Mouse (Mus musculus): ENCODE results near the gene Trim23.
"Not testable (repeated sequence)": the region's sequence is repeated elsewhere in the genome, so short reads cannot be mapped to it uniquely, and the experiment has no call there.

Gene Trim23

DNA sequence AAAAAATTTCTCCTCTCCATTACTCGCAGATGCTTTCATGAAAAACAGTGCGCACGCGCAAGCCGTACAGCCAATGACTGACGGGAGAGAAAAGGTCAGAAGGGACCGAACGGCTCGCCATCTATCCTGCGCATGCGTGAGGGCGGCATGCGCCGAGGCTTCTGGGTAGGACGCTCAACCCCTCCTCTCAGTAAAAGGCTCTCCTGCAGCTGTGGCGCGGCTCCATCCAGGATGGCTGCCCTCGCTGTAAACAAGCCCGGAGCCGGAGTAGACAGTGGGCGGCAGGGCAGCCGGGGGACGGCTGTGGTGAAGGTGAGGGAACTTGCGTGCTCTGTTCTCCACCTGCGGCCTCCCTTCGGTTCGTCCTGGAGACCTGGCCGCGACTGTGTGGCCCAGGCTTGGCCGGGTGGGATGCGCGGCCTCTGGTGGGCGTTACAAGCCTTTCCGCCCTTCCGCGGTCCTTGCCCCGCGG is at the start of gene Trim23:
Gene Trim23 (plus strand): TSS at position 148 of the 472 bp plus-strand sequence.
- DNase-seq: peak; percentile 98

DNA sequence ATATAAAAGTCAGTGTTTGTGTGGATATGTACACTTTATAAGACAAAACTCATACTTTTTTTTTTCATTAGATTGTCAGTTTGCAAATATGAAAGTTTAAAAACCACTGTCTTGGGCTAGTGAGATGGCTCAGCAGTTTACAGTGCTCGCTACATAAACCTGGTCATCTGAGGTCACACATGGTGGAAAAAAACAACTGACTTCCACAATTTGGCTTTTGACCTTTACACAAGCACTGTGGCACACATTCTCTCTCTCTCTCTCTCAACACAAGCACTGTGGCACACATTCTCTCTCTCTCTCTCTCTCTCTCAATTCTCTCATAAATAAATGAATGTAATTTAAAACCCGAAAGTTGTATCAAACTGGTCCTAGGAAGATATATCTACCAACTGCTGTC is 46.0 kb upstream of the Trim23 start:
- DNase-seq: no peak

DNA sequence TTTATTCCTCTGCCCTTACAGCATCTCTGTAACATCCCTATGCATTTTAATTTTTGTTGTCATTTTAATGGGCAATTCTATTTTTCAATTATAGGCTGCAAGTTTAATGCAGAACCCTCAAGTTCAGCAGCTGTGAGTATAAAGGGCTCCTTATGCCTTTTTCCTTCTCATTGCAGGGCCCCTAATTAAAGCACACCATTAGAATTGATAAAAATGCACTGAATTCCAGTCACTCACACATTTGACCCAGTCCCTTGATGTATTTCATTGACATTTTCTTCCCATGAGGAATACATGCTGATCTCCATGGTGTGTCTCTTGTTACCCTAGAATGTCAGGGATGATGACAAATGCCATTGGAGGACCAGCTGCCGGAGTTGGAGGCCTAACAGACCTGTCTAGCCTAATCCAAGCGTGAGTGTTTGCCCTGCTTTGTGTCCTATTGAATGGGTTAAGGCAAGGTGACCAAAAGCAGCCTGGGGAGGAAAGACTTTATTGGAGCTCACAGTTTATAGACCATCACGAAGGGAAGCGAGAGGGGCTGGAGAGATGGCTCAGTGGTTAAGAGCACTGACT is 44.0 kb upstream of the Trim23 start:
- no peak for DNase-seq

DNA sequence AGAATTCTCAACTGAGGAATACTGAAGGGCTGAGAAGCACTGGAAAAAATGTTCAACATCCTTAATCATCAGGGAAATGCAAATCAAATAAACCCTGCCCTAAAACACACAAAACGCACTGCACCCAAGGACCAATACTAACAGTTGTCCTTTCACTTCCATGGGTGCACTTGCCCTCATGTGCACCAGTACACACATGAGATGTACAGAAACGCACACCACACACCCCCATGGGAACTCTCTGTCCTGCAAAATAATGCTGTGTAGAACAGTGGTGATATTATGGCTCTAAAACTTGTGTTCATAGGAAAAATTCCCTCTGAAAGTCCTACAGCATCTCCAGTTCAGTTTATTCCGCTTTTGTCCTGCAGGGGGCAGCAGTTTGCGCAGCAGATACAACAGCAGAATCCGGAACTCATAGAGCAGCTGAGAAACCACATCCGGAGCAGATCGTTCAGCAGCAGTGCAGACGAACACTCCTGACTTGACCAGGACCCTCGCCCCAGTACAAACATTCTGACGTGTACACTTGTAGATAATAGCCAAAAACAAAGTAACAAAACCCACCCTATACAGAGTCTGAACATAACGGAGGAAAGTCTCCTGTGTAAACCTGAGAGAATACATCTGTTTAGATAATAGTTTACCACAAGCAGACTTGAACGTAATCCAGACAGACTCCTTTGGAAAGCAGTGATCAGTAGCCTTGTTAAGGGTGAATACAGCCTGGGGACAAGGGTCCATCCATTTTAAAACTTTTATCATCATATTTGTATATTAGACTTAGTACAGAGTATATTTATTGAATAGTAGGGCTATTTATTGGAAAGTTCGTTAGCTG is 39.0 kb upstream of the Trim23 start:
- DNase-seq: peak; percentile 83

DNA sequence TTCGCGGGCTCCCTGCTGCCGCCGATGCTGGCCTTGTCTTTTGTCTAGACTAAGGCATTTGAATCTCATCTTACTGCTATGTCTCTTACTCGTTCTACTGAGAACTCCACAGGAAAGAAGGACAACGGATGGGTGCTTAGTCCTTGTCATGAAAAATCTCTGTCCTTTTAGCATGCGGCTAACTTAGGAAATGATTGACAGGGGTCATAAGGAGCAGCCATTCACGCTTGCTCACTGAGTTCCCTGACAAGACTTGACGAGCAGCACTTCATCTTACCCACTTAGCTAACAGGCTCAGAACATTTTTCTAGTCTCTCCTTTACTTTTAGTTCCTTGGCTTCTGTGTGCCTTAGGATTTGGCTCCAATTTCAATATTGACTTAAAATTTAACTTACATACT is 33.7 kb upstream of the Trim23 start:
- DNase-seq: no peak

DNA sequence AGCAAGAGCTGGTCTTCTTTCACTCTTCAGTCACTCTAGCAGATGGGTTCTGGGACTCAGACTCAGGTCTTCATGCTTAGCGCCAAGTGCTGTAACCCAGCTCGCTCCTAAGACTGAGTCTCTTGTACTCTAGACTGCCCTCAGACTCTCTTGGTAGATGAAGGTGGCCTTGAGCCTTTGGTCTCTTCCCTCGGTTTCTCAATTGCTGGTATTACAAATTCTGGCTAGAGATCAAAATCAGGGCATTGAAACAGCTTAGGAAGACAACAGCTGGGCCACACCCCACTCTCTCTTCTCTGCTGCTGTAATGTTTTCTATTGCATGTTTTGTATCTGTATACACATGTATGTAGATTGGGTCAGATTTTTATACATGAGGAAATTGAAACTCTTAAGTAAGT is 33.0 kb upstream of the Trim23 start:
- DNase-seq: no peak

DNA sequence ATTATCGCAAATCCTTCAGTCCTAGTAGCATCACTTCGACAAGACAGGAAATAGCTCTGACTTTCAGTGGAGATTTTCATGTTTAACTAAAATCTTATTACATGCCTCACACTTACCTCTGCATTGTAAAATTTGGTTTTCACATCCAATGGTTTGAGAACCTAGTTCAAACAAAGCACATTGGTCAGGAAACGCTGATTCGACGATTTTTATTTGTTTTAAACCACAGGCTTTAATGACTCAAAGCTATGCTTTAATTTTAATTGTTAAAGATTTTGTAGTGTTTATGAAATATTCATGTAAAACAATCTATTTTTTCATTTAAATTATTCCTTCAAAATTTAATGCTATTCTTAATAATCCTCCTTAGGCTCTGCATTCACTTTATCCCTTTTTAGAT is 24.4 kb upstream of the Trim23 start:
- no peak for DNase-seq

DNA sequence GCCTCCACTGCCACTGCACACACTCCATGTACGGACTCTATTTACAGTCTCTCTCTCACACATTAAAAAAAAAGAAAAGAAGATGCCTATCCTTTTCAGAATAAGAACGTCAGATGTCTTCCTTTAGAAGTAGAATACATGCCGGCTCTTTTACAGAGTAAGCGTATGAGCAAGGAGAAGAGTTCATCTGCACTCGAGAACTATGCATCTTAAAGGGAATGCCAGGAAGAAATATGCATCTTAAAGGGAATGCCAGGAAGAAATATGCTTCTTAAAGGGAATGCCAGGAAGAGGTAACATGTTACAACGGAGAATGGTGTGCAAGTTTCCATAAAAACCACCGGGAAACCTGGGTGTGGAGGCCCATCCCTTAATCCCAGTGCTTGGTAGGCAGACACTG is 23.5 kb upstream of the Trim23 start:
- DNase-seq: no peak

DNA sequence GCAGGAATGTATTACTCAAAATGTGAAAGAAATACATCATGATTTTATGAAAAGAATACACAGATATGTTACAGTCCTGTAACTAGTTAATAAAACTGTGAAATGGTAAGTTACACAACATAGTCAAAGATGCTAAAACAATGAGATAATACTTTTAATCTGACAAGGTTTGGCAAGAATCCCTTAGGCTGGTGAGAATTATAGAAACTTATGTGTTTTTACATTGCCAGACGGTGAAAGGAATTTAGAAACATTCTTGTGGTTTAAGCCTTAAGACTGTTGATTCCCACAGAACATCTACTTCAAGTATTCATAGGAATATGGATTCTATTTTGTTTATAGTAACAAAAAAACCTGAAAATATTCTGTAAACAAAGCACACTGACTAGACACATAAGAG is 22.9 kb upstream of the Trim23 start:
- no peak for DNase-seq

DNA sequence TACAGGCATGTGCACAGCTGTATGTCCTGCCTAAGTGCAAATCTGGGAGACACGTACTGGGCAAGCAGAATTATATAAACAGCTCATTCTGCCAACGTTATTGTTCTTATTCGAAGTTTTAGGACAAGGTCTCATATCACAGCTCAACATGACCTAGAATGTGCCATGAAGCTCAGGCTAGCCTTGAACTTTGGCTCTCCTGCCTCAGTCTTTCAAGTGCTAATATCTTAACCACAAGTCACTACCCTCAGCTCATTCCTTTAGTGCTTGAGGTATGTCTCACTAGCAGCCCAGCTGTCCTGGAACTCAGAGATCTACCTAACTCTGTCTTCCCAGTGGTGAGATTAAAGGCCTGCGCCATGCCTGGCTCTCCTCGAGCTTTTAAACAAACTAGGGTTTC is 6.9 kb upstream of the Trim23 start:
- no peak for DNase-seq

DNA sequence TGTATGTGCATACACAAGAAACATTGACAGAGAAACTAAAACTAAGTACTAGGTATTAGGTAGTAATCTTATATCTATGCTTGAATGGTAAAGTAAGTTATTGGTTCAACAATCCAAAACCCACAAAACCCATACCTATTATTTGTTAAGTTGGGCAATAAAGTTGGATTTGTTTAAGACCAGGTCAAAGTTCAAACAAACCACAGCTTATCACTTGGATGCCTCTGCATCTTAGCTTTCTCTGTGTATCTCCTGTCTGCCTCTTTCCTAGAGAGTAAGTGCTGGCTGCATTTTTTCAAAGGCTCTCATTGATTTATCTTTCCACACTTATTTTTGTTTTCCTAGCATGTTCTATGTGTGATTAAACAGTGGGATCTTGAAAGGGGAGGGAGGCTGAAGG is 6.1 kb upstream of the Trim23 start:
- DNase-seq: no peak

DNA sequence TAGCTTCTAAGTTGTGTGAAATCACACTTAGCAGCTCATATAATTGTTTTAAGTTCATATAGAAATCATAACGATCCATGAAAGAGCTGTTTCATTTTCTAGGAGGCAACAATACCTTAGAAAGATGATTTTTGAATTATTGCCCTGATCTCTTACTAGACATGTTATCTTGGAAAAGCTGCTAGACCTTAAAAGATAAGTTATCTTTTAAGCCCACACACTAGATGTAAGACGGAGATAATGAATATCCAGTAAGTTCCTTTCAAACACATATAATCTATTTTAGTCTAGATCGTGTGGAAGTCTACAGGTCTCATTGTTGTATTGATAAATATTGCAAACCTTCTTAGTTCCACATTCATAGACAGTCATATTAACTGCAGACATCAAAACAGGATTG is 1.7 kb upstream of the Trim23 start:
- DNase-seq: no peak

DNA sequence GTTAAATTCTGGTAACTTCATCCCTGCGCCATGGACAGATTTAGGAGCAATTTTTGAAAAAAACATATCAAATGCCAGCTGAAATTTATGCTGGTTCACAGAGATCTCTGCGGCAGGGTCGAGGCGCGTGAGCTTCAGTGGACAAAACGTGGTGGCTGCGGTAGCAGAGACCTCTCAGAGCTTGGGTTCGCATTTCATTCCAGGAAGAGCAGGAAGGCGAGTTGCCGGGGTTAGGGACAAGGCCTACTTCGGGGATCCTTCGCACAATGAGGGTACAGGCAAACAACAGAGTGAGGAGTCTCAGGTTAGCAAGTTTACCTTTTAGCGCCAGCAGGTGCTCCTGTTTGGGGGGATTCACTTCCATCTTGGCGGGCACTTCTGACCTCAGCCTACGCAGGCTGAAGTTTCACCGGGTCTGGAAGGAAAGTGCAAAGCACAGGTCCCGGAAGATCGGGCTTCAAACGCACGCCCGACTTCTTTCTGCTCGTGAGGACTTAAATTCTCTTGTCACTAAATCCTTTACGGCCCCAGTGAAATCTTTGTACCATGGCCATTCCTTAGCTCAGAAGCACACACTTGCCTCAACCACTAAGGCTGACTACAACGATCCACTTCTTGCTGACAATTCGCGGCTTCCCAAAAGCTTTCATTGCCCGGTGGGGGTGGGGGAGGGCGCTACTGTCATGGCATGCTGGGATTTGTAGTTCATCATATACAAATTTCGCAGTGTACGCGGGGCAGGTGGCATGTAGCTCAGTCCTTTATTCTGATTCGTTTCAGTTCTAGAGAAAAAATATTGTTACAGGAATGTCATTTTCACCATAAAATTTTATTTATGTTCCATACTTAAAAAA is 574 bp upstream of the Trim23 start, which contains the start of gene Trappc13:
Gene Trappc13 (minus strand): TSS at position 674 of the 854 bp plus-strand sequence.
- DNase-seq: no peak

DNA sequence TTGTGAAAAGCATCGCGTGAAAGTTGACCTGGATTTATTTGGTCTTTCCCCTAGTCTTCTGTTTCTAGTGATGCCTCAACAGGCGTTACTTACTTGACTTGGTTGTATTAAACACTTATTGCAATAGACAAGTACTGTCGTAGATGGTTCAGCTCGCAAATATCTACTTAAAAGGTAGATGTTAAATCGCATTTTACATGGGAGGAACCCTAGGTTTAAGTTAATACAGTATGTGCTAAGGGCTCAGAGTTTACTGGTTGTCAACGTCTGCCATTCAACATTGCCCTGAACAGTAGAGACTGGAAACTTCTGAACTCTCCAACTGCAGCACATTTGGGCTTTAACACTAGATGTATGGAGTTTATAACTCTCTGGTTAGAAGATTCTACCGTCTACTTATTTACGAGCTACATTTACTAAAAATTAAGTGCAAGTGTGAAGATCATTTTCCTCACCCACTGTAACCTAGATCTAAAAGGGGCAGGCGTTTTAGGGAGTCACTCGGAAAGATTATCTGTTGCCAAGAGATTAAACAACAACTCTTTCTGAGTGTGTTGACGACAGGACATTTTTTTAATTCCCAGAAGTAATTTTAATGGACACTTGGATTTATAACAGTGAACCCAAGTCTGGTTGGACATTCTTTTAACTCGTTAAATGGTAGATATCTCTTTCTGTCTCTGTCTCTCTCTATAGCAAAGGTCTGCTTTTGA is 735 bp downstream of the Trim23 start:
- no peak for DNase-seq

DNA sequence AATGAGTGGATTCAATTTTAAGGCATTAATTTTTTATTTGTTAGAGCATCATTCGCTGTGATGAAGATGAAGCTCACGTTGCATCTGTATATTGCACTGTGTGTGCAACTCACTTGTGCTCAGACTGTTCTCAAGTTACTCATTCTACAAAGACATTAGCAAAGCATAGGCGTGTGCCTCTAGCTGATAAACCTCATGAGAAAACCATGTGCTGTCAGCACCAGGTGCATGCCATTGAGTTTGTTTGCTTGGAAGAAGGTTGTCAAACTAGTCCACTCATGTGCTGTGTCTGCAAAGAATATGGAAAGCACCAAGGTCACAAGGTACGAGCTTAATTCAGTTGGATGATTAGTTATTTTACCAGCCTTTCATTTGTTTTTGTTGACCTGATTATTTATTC is 8.8 kb downstream of the Trim23 start:
- DNase-seq: no peak

DNA sequence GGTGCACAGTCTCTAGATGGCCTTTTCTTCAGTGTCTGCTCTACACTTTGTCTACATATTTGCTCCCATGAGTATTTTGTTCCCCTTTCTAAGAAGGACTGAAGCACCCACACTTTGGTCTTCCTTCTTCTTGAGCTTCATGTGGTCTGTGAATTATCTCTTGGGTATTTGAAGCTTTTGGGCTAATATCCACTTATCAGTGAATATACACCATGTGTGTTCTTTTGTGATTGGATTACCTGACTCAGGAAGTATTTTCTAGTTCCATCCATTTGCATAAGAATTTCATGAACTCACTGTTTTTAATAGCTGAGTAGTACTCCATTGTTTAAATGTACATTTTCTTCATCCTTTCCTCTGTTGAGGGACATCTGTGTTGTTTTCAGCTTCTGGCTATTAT is 17.3 kb downstream of the Trim23 start:
- not testable (repeated sequence) for DNase-seq

DNA sequence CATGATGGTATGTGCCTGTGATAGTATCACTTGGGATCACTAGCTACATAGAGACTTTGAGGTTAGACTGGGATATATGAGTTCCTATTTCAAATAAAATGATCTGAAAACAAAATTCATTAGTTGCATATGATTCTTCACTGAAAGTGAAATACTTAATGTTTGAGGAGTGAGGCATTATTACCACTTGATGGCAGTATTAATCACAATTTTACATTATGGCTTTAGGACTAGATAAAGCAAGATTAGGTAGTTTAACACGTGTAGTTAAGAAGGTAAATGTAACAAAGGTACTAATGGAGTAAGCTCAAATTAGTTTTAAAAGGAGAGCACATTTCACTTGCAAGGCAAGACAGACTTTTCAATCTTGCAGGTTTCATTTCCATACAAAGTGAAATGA is 25.7 kb downstream of the Trim23 start:
- DNase-seq: no peak

DNA sequence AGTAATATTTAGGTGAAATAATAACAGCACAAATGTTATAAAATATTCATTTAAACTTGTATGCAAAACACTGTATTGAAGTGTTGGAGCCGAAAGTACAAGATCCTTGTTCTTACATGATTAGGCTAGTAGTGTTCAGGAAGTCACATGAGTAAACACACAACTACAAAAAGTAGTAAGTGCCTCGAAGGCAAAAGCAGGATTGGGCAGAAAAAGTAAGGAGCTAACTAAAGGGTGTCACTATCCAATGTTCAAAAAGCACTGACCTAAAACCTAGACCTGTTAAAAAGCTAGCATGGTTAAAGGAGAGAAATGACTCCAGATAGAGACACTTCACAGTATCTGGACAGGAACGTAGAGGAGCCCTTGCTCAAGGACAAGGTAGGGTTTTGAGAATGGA is 48.9 kb downstream of the Trim23 start:
- no peak for DNase-seq

DNA sequence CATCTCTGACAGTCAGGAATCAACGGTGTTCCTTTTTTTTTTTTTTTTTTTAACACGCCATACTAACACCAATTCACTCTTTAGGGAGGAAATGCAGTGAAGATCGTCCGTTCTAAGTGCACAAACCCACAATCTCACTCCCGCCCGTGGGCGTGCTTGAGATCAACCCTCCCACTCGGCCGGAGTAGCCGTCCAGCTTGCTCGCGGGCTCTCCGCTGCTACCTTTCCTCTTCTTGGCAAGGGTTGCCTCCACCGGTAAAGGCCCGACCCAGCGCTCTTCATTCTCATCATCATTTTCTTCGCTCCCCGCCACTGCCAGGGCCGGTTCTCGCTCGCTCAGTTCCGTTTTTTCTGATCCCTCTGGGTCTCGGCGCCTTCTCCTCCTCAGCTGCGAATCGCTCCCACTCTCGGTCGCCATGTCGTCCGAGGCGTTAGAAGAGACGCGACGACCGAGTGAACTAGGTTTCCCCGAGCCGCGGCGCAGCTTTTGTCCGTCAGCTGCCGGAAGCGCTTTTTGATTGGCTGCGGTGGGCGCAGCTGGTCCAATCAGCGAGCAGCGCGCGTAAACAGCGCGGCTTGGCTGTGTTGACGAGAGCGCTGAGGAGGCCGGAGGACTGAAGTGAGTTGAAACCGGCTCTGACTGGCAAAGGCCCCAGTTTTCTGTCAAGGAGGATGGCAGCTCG is 49.9 kb downstream of the Trim23 start, which contains the start of the genes Cenpk and Ppwd1:
Gene Cenpk (plus strand): TSS at position 228 of the 683 bp plus-strand sequence.
Gene Ppwd1 (minus strand): TSS at position 460 of the 683 bp plus-strand sequence.
- peak; percentile 95 for DNase-seq

DNA sequence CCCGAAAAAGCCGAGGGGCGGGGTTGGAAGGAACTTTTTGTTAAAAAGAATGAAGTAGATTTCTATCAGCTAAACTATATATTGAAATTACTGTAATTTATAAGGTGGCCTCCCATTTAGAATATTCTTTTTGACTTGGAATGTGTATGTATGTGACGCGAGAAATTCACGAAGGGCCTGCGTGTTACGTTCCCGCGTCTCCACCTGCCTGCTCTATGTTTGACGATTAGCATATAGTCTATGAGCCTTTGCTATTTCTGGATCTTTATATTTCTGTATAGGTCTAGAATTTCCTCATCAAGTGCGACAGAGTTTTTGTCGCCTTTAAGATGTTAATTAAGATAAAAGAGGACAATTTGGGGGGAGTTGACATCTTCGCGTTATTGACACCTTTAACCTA is 50.6 kb downstream of the Trim23 start:
- DNase-seq: no peak
